Mouse (Mus musculus) liver, postnatal 0 days (tissue): ENCODE results near the gene Lum.

Source experiments
- CTCF ChIP-seq: sonication (generic); IDR thresholded peaks from 2 replicates; pipeline ENCODE4 v1.5.1; 2016; ENCODE audit warnings: antibody characterized with exemption, low read depth
- EP300 ChIP-seq: IDR thresholded peaks from 2 replicates; pipeline ENCODE4 v1.6.1; 2016; ENCODE audit warnings: antibody characterized with exemption, low read depth, mild to moderate bottlenecking

DNA sequence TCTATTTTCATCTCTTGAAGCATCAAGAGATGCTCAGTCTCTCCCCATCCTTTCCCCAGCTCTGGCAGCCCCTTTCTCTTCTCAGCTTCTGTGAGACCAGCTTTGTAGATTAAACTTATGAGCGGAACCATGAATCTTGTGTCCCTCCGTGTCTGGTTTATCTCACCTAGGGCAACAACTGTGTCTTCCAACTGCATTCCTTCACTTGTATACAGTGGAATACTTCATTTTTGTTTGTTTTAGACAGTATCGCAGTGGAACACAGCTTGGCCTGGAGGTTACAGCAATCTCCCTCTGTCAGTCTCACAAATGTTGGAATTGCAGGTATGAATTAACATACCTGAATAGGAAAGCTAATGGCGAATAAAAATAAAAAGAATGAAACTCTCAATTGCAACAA is 26.7 kb upstream of the Lum start:
- TF ChIP-seq CTCF: no peak
- TF ChIP-seq EP300: no peak
